Mouse (Mus musculus): ENCODE data around the gene Gp1ba. TPM values are rescaled to one million over a fixed set of nuclear protein-coding genes. Genes with fewer than 3 reads are reported as not detected.

Gene Gp1ba
- total and polyA plus RNA-seq, 3 experiments, result 1.6 to 5.0 TPM; not detected in 1

- H3K79me2 ChIP-seq (ENCODE audit: control insufficient read depth, insufficient read depth, low read length, poor library complexity), result peaks cover 18% of the 10 kb centered on the region
Measured at GRCm38 (mm10) chr11:70667271-70668150, 28.6 kb downstream of the Gp1ba start.

GRCm38 (mm10) chr11:70668335-70668770 lies 29.4 kb downstream of the Gp1ba start:
- Histone ChIP-seq H3K9me3 (replicated peaks; ENCODE audit: insufficient read depth, low read length) (no peaks in the 10 kb centered on the region), H3K36me3 (ENCODE audit: control insufficient read depth in 1 of 2, insufficient read depth in 2 of 2, low read length in 2 of 2) (peaks cover 0 to 11% of the 10 kb centered on the region in 2 experiments; a peak in 2 of 4 replicates), H3K79me2 (ENCODE audit: control insufficient read depth, insufficient read depth, low read length, poor library complexity) (peaks cover 18% of the 10 kb centered on the region), H3K9ac (ENCODE audit: control insufficient read depth, low read depth, low read length, poor library complexity, severe bottlenecking) (peak overlapping the region; percentile 82), H3K4me3 (ENCODE audit: control insufficient read depth in 1 of 2, insufficient read depth in 1 of 2, low read depth in 2 of 2, low read length in 2 of 2) (peak overlapping the region; percentile 71 to 72), H3K27ac (ENCODE audit: control insufficient read depth, low read depth, low read length) (peak overlapping the region; percentile 86), H3K27me3 (ENCODE audit: control insufficient read depth in 1 of 2, insufficient read depth in 2 of 2, low read length in 2 of 2) (no peaks in the 10 kb centered on the region), H3K4me1 (ENCODE audit: control insufficient read depth in 1 of 2, insufficient read depth in 2 of 2, low read length in 2 of 2) (peaks cover 2 to 24% of the 10 kb centered on the region in 2 experiments; a peak in 3 of 4 replicates)
- no peak for DNase-seq (ENCODE audit: low read depth, low spot score)
- TF ChIP-seq CTCF (IDR thresholded peaks at IDR 0.05 in 2 of 3, conservative IDR thresholded peaks at IDR 0.05 in 1 of 3; ENCODE audit: control insufficient read depth in 1 of 3, insufficient read depth in 1 of 3, low read depth in 2 of 3, low read length in 3 of 3, poor library complexity in 1 of 3, severe bottlenecking in 1 of 3) (no peak), NELFE (IDR thresholded peaks at IDR 0.05; ENCODE audit: low read depth, low read length) (peak; percentile 62; the same call in 1 of the 2 replicates), MYC (IDR thresholded peaks at IDR 0.05; ENCODE audit: low read depth, low read length) (peak; percentile 48; the same call in 1 of the 2 replicates), POLR2A (IDR thresholded peaks at IDR 0.05; ENCODE audit: control insufficient read depth in 1 of 2, insufficient read depth in 1 of 2, low read depth in 1 of 2, low read length in 2 of 2, poor library complexity in 1 of 2) (peak; percentile 48 to 74), RAD21 (IDR thresholded peaks at IDR 0.05; ENCODE audit: low read depth, low read length) (no peak), MXI1 (IDR thresholded peaks at IDR 0.05; ENCODE audit: low read depth, low read length) (peak; percentile 85), HCFC1 (IDR thresholded peaks at IDR 0.05; ENCODE audit: low read depth, low read length) (peak; percentile 73; the same call in 1 of the 2 replicates), SIN3A (IDR thresholded peaks at IDR 0.05; ENCODE audit: low read length) (peak; percentile 62; the same call in 1 of the 2 replicates), TBP (IDR thresholded peaks at IDR 0.05; ENCODE audit: low read depth, low read length) (peak; percentile 60; the same call in 1 of the 2 replicates), MAX (IDR thresholded peaks at IDR 0.05; ENCODE audit: low read length) (peak; percentile 54; the same call in 1 of the 2 replicates), POLR2AphosphoS5 (IDR thresholded peaks at IDR 0.05; ENCODE audit: borderline replicate concordance, low read depth, low read length) (no peak), ZMIZ1 (IDR thresholded peaks at IDR 0.05; ENCODE audit: low read depth, low read length) (peak; percentile 73), ELF1 (IDR thresholded peaks at IDR 0.05; ENCODE audit: low read depth, low read length) (no peak)

More at GRCm38 (mm10) chr11:70667271-70668150, 28.6 kb downstream of the Gp1ba start:
- peak overlapping the region; percentile 71 to 72 for H3K4me3 ChIP-seq (ENCODE audit: control insufficient read depth in 1 of 2, insufficient read depth in 1 of 2, low read depth in 2 of 2, low read length in 2 of 2)
- peaks cover 2 to 24% of the 10 kb centered on the region in 2 experiments; a peak in 3 of 4 replicates for H3K4me1 ChIP-seq (ENCODE audit: control insufficient read depth in 1 of 2, insufficient read depth in 2 of 2, low read length in 2 of 2)
- H3K9me3 ChIP-seq (replicated peaks; ENCODE audit: insufficient read depth, low read length), result no peaks in the 10 kb centered on the region
- peak overlapping the region; percentile 82 for H3K9ac ChIP-seq (ENCODE audit: control insufficient read depth, low read depth, low read length, poor library complexity, severe bottlenecking)
- no peak for DNase-seq (ENCODE audit: low read depth, low spot score)
- H3K27me3 ChIP-seq (ENCODE audit: control insufficient read depth in 1 of 2, insufficient read depth in 2 of 2, low read length in 2 of 2), result no peaks in the 10 kb centered on the region
- peak overlapping the region; percentile 86 for H3K27ac ChIP-seq (ENCODE audit: control insufficient read depth, low read depth, low read length)
- TF ChIP-seq JUND (IDR thresholded peaks at IDR 0.05; ENCODE audit: low read depth, low read length) (no peak), NELFE (IDR thresholded peaks at IDR 0.05; ENCODE audit: low read depth, low read length) (no peak), MAFK (IDR thresholded peaks at IDR 0.05; ENCODE audit: borderline replicate concordance, low read depth, low read length) (no peak), SMC3 (IDR thresholded peaks at IDR 0.05; ENCODE audit: low read depth, low read length) (no peak)
- peaks cover 1 to 11% of the 10 kb centered on the region in 2 experiments; a peak in 2 of 4 replicates for H3K36me3 ChIP-seq (ENCODE audit: control insufficient read depth in 1 of 2, insufficient read depth in 2 of 2, low read length in 2 of 2)
